Mouse (Mus musculus) heart, postnatal 25 days (tissue): ENCODE data around the gene Adamts3. TPM values are rescaled to one million over a fixed set of nuclear protein-coding genes. Genes with fewer than 3 reads are reported as not detected.

Experiments used
- DNase-seq: peaks from one replicate; pipeline ENCODE4 v3.0.0; 2022; ENCODE audit warnings: low spot score
- intact Hi-C: fragments of 180-260 bp; cut with DNase I; formaldehyde crosslinking; loops from one replicate; pipeline ENCODE4 v1.15.1; 2025
- total RNA-seq, 2 experiments: library from RNA; stranded (reverse); gene quantifications; 2 replicates each; pipeline ENCODE4 v1.2.3; 2021

Adamts3 gene
- total RNA-seq, 2 experiments from 2014 or later, result 6.9 to 8.1 TPM

DNA sequence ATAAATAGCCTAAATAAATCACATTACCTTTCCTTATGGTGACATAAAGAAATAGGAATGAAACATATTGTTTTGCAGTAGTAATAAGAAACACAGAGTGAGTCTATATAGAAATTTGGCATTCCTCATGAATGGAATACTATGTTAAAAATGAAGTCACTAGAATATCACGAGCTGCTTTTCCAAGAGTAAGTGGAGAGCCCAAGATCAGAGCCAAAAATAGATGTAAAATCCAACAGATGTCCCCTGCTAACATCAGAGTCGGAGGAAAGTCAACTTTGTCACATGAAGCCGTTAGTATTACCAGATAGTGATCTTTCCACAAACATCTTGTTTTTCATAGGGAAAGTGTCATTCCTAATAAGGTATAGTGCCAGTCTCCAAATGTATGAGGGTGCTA lies 155.0 kb downstream of the Adamts3 start:
- intact Hi-C loops, result loop anchor here (5.0 kb wide), 1 partner anchor 449 kb away; no protein-coding TSS in a partner anchor

DNA sequence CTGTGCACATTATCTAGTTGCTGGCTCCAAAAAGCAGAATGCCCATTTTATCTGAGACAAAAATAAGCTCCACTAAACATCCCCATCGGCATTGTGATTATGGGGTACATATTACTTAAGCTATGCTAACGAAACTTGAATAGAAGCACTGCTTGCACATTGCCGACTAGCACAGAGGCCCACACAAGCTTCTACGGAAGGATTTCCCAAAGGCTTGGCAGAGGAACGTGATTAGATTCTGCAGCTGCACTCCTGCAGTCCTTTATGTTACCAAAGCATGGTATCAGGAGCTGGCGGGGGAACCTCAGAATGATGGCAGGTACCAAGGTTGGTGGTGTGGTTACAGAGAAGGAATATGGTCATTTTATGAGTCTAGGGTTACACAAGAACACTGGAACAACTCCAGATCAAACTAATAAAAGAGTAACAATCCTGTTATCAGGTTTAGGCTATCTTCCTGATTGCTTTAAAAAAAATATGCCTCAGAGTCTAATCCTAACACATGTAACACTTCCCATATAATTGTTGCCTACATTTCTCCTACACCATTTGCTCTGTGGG lies 155.6 kb downstream of the Adamts3 start:
- DNase-seq, result no peak

More for the DNA sequence above, 155.0 kb downstream of the Adamts3 start:
- no peak for DNase-seq

DNA sequence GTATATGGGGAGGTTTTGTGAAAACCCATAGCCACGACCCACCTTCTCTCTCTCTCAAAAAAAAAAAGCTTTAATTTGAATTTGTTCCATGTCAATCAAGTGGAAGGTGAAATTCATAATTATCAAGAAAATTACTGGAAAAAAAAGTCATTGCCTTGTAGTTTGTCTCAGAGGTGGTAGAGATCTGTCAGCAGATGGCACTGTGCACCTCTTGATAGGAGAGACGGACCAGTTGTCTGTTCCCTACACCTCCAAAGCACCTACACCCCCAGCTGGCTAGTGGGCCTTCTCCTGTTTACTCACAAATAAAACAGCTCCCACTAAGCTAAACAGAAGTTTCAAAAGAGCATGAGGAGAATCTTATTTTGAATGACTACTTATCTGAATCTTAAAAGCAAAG lies 168.6 kb downstream of the Adamts3 start:
- DNase-seq, result no peak
- intact Hi-C loops, result loop anchor here (5.0 to 10.0 kb wide), 2 partner anchors 103 to 480 kb away; no protein-coding TSS in a partner anchor

More for the DNA sequence above, 155.6 kb downstream of the Adamts3 start:
- intact Hi-C loops, result loop anchor here (5.0 kb wide), 1 partner anchor 450 kb away; no protein-coding TSS in a partner anchor

DNA sequence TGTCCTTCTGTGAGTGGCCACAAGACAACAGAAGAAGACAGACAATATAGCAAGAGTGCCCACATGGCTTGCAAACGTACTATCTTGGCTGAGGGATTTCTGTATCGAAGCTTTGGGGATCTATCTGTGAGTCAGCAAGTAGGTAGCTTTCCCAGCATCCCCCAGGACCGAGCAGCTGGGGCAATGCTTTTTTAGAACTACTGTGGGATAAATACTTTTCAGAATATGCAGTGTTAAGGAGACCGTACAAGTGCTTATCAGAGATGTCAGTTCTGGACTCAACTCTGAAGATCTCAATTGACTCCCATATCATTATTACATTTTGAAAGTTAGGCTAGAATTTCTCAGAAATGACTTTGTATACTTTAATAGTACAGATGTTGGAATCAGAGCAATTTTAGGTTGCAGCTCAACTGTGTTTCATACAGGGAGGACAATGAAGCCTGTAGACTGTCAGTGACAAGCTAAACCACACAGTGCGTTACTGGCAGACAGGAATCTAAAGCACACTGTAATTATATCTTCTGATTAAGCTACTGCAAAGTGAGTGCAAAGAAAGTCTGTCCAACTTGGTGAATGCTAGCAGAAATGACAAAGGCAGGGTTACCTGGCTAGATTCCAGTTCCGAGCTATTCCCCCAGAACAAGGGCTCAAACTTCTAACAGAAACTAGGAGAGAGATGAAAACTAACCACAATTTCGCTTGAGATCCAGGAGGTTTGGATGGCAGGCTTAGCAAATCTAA lies 171.8 kb downstream of the Adamts3 start:
- intact Hi-C loops, result loop anchor here (5.0 to 10.0 kb wide), 2 partner anchors 106 to 484 kb away; no protein-coding TSS in a partner anchor
- no peak for DNase-seq

DNA sequence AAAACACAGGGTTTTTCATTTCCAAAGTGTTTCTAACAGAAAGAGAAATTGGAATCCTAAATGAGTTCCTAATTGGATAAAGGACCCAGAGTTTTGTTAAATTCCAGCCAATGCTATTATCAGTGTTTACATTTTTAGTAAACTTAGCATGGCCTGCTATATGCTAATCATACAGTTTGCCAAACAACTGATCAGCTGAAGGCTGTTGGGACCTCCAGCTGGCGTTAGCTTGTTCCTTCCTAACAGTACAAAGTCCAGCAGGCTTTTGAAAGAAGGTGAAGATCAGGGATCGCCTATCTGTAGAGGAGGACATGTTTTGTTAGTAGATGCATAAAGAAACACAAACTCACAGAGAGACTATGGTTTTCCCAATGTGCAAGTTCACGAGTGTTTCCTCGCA lies 173.7 kb downstream of the Adamts3 start:
- intact Hi-C loops, result no loop called here
- DNase-seq, result no peak

DNA sequence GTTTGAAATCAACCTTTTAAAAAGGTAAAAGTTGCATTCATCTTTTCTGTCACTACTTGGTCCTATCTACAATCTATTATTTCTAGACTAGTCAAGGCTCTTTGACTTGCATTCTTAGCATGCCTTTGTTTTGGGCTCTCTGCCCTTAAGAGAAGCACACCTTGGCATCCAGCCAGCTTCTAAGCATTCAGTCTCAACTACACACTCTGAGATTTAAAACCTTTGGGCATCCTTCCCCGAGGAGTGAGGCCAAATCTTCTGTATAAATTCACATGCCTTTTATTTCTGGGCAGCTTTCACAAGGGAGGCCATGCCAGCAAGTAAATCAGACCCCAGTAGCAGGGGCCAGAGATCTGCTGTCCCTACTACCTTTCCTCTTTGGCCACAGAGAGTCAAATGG lies 178.9 kb downstream of the Adamts3 start:
- DNase-seq, result no peak
- intact Hi-C loops, result no loop called here

DNA sequence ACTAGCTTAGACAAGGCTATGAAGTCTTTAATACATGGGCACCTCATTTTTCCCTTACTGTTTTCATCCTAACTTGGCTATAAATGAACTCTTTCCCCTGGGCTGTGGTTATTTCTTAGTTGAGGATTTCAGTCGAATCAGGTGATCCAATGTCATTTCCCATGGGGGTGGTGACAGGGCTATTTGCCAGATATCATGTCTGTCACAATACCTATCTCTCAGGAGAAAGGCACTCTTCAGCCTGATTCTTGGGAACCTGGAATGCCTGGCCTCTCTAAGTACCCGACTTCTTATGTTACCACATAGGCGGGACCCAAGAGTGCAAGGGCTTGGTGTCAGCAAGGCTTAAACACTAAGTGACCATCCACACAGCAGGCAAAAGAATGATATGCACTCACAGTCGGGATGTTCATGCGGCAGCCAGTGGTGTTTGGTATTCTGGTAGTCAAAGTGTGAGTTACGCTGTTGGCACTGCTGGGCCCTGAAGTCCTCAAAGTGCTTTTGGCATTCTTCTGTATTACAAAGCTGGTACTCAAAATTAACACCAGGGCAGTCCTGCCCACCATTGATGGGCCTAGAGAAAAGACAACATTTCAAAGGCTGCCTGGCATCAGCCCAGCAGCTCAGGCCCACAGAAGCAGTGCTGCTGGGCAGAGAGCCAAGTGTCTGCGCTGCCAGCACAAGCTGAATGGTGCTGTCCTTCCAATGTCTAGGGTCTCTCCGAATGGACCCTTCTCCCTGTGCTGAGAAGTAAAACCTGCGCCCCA lies 181.7 kb downstream of the Adamts3 start:
- intact Hi-C loops, result no loop called here
- no peak for DNase-seq

DNA sequence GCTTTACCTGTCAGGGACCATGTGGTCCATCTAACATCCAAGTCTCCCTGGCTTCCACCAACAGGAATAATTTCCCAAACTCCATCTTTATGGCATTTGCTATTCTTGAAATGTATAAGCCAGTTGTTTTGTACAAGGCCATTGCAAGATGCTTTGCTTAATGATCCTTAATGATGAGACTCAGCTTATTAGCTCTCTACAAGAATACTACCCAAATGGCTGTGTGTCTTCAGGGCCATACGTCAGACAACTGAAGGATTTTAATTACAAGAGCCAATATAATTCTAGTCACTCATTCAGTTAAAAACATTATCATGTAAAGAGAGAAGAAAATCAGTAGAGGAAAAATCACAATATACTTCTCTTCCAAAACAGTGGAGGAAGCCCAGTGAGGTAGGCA lies 195.3 kb downstream of the Adamts3 start:
- intact Hi-C loops, result loop anchor here (10.0 kb wide), 1 partner anchor 893 kb away; no protein-coding TSS in a partner anchor
- no peak for DNase-seq

DNA sequence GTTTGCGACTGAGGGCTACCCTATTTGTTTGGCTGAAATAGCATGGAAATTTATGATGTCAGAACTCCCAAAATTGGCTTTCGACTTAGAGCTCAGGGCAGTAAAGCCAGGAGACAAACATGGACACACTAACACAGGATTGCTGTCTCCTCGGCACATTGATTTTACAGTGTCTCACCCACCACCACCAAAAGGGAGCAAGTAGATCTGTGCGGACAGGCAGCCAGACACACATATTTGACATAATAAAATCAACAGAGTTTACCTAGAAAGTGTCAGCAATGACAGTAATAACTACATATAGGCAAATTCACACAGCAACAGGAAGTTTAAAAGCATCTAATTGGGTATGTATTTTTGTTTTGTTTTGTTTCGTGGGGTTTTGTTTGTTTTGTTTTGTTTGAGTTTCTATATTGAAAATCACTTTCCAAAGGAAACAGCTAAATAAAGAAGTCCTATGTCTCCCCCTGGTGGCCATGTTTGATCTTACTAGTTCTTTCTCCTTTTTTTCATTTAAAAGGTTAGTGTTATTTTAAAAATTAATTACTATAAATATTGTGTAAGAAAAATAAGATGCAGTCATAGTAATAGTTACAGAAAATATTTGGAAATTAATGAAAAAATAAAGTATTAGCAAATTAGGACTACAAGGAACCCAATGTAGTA lies 203.1 kb downstream of the Adamts3 start:
- intact Hi-C loops, result loop anchor here (5.0 to 10.0 kb wide), 2 partner anchors 138 to 885 kb away; no protein-coding TSS in a partner anchor
- DNase-seq, result no peak

DNA sequence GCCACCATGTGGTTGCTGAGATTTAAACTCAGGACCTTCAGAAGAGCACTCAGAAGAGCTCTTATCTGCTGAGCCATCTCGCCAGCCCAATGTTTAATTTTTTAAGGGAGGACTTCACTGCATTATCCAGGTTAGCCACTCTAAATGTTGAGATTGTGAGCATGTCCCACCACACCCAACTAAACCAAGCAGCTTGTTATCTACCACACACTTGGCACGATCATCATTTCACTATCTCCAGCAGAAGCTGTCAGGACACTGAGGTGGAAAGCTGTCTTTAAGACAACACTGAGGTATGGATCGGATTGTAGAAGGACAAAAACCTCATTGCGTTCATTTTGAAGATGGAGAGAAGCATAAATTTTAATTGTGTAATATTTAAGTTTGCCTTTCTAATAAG lies 205.0 kb downstream of the Adamts3 start:
- intact Hi-C loops, result no loop called here
- no peak for DNase-seq

DNA sequence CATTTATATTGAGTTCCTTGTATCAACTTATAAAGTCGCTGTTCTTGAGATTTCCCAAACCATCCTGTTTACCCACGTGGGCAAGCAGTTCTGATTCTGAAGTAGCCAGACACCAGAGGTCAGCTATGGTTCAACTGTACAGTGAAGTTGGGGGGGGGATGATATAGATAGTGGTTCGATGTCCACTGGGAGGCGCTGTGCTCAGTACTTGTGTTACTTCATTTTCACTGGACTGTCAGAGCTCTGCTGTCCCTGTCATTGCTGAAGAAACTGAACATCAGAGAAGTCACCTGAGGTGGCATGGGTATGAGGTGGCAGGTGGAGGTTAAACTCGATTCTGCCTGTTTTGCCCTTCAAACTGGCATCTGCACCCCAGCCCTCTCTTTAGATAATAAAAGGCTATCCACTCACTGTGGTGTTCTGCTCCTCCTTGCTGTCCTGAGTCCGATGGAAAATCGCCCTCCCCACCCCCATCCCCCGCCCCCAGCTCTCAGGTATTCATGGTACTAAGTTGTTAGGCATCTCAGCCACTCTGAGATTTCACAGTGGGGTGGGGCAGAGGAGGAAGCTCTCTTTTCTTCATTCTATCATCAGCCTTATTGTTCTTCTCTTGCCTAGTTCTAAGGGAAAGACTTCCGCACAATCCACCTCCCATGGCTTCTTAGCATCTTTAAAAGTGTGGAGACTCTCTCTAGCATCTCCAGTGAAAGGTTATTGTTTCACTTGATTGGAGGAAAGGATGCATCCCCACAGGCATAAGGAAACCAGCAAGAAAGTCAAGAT lies 208.9 kb downstream of the Adamts3 start:
- DNase-seq, result no peak
- intact Hi-C loops, result no loop called here

DNA sequence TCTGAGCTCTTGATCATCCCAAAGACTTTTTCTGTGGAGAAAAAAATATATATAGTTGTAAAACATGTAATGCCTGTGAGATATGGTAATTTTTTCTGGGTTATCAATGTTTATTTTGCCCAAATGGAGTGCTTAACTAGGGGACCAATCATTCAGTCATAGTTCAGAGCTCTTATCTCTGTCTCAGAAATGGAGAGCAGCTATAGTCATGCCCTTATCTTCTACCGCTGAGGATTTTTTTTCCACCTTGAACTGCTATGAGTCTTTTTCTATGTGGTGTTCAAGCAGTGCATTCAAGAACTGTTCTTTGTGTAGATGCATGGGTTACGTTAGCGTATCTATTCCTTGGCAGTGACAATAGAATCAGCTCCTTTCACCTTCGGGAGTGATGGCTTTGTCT lies 210.2 kb downstream of the Adamts3 start:
- intact Hi-C loops, result no loop called here
- no peak for DNase-seq

DNA sequence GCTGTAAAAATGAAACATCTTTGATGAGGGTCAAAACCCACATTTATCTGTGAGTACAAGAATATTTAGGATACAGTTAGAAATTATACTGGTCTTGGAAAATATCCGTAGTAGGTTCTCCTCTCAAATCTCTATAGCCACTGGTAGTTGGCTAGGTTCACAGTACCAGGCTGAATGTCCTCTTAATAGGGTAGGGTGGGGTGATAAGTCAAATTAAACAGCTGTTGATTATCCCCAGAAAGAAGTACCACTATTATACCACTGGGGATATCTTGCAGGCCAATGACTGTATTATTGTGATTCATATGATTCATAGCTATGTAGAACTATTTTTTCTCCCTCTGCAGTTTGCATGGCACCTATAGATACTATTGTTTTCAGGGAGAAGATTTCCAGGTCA lies 228.8 kb downstream of the Adamts3 start:
- no peak for DNase-seq
- intact Hi-C loops, result no loop called here

DNA sequence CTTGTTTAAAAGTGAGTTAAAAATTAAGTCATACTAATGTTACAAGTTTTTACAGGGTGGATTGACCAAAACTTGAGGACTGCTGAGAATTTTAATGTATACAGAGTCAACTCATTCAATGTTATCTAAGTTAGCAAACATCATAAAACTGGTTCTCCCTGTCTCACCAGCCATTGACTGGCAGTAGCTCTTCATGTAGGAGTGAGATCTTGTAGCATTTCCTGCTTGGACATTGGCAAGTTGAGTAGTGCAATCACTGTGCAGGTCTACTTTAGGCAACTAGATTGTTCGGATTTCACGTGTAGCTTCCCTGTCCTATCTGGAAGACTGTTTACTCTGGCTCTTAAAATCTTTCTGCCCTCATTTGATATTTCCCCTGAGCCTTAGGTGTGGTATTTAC lies 229.3 kb downstream of the Adamts3 start:
- intact Hi-C loops, result no loop called here
- DNase-seq, result no peak

DNA sequence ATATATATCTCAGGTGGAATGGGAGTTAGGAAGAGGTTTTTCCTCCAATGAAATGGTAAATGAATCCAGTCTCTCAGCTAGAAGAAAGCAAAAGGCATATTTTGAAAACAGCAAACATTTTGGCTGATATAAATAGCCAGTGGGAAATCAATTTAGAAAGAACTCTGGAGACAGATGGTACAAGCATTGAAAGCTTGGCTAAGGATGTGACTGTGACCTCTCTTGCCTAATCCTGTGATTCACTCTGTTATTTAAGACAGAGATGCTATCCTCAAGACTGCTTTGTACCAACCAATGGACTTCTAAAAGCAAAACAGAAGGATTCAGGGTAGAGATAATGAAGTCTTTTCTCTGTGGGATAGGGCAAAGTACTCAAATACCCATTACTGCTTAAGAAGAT lies 236.2 kb downstream of the Adamts3 start:
- intact Hi-C loops, result no loop called here
- no peak for DNase-seq

DNA sequence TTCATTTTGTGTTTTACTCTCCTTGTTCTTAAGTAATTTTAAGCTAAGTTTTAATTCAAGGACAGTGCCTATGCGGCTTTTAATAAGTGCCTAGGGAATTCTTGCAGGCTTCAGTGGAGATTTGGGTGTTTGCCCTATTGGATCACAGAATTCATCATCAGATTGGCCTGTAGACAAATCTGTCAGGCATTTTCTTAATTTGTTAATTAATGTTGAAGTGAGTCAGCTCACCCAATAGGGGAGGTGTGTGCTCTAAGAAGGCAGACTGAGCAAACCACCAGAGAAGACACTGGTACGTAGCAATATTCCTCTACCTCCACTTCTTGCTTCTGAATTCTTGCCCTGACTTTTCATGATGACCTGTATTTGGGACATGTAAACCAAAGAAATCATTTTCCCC lies 247.7 kb downstream of the Adamts3 start:
- DNase-seq, result no peak
- intact Hi-C loops, result no loop called here

DNA sequence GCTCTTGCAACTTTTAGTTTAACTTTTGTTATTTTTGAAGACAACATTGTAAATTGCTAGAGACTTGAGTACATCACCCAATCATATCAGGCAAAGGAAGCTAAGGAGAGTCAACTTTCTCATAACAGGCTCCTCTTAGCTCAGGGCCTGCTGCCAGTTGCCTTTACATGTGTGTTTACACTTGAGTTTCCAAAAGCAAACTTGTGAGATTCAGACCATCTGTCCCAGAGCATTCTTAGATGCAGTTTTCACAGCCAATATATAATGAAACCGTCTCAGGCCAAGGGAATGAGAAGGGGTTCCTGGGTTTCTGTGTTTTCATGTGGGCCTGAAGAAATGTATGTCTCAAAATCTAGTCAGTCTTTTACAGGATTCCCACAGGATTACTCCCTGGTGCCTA lies 251.5 kb downstream of the Adamts3 start:
- DNase-seq, result no peak
- intact Hi-C loops, result no loop called here
